Mouse (Mus musculus) C2C12 (cell line): ENCODE measurements around the gene Fkbp5. TPM values are rescaled to one million over a fixed set of nuclear protein-coding genes. Genes with fewer than 3 reads are reported as not detected.
A peak's percentile ranks its signal among the peaks of the same experiment; 100 is the strongest.

Experiments used
- H3K27me3 ChIP-seq: one replicate; pipeline ENCODE4 v1.6.1; 2011; ENCODE audit not compliant: control insufficient read depth, insufficient read depth, insufficient read length
- H3K36me3 ChIP-seq: one replicate; pipeline ENCODE4 v1.6.1; 2011; ENCODE audit not compliant: control insufficient read depth, insufficient read depth
- H3K4me3 ChIP-seq: one replicate; pipeline ENCODE4 v1.5.1; 2011; ENCODE audit warnings: mild to moderate bottlenecking, control low read depth; ENCODE audit not compliant: poor library complexity, insufficient read depth, severe bottlenecking
- H3K79me2 ChIP-seq: one replicate; pipeline ENCODE4 v1.6.1; 2011; ENCODE audit not compliant: control insufficient read depth, insufficient read depth
- H3K79me3 ChIP-seq: one replicate; pipeline ENCODE4 v1.6.1; 2011; ENCODE audit warnings: low read depth, control low read depth
- H3ac ChIP-seq: one replicate; pipeline ENCODE3; 2011; ENCODE audit warnings: low read depth; ENCODE audit not compliant: control insufficient read depth, insufficient read length
- CEBPB ChIP-seq: IDR thresholded peaks from one replicate; pipeline ENCODE4 v1.6.1; 2011; ENCODE audit warnings: low read depth, mild to moderate bottlenecking, control low read depth, moderate library complexity
- CTCF ChIP-seq: IDR thresholded peaks from one replicate; pipeline ENCODE4 v1.5.1; 2011; ENCODE audit not compliant: control insufficient read depth, insufficient read depth, insufficient read length
- FOSL1 ChIP-seq: IDR thresholded peaks from one replicate; pipeline ENCODE4 v1.8.0; 2011; ENCODE audit warnings: mild to moderate bottlenecking, low read length; ENCODE audit not compliant: poor library complexity, insufficient read depth, severe bottlenecking
- MAX ChIP-seq: IDR thresholded peaks from one replicate; pipeline ENCODE4 v1.6.1; 2011; ENCODE audit warnings: mild to moderate bottlenecking, control low read depth
- MYOD1 ChIP-seq: IDR thresholded peaks from one replicate; pipeline ENCODE4 v1.6.1; 2011; ENCODE audit warnings: low read depth; ENCODE audit not compliant: control insufficient read depth, insufficient read length
- MYOG ChIP-seq: IDR thresholded peaks from one replicate; pipeline ENCODE4 v1.6.1; 2011; ENCODE audit not compliant: control insufficient read depth, insufficient read length; ENCODE audit errors: extremely low read depth
- USF1 ChIP-seq: IDR thresholded peaks from one replicate; pipeline ENCODE4 v1.6.1; 2011; ENCODE audit warnings: low read depth, mild to moderate bottlenecking, control low read depth, moderate library complexity
- polyA plus RNA-seq: library from polyadenylated mRNA; unstranded; fragments of >200 nt; fragmentation: generic; extraction: Trizol; gene quantifications from one replicate; pipeline ENCODE4 v1.2.1, GENCODE M21; 2012; ENCODE audit warnings: missing spikeins

The Fkbp5 gene
- polyA plus RNA-seq, 1 experiment, result 24.4 TPM

DNA sequence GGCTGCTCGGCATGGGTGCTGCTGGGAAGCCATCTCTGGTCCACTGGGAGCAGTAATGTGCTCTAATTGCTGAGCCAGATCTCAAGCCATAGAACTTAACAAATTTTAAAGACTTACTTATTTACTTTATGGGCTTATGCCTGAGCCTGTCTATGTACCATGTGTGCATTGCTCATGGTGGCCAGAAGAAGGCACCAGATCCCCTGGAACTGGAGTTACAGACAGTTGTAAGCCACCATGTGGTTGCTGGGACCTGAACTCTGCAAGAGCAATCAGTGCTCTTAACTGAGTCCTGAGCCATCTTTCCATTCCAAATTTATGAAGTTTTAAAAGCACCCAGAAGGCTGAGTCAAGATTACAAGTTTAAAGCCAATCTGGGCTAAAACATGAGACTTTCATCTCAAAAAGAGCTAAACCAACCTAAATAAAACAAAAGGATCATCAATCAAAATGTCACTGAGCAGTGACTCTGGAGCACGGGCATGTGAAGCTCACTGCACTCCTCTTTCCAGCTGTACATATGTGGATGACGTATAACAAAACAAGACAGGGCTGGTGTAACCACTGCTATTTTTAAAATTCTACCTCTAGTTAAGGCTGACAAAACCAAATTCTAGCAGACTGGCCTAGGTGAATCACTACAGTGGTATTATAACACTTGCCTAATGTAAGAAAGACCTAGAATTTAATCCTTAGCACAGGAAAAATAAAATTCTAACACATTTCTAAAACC is 41.6 kb downstream of the Fkbp5 start:
- H3ac ChIP-seq, result no peak overlapping the region
- H3K4me3 ChIP-seq, result no peak overlapping the region
- peaks cover 33% of the 10 kb centered on the region for H3K79me3 ChIP-seq
- no peaks in the 10 kb centered on the region for H3K36me3 ChIP-seq
- TF ChIP-seq MYOD1, result no peak
- TF ChIP-seq FOSL1, result no peak
- no peak for TF ChIP-seq MAX
- TF ChIP-seq USF1, result no peak
- no peak for TF ChIP-seq CEBPB
- no peak for TF ChIP-seq MYOG
- TF ChIP-seq CTCF, result no peak
- H3K79me2 ChIP-seq, result peaks cover 95% of the 10 kb centered on the region
- H3K27me3 ChIP-seq, result no peaks in the 10 kb centered on the region

DNA sequence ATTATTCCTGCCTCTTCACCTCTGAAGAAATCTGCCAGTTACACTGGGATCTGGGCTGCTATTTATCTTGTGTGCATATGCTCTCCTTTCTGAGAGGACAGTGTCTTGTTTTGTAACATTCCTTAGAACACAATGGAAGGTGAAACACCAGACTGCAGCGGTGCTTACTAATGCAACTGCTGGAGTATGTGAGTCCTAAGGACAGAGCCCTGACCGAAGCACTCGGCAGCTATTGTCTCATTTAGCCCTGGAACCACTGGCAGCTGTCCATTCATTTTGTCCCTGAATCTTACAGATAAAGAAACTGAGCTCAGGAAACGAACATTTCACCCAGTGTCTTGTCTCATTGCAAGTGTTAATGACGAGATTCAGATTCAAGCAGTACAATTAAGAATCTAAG is 44.6 kb downstream of the Fkbp5 start:
- H3K4me3 ChIP-seq, result no peak overlapping the region
- H3ac ChIP-seq, result no peak overlapping the region
- H3K79me2 ChIP-seq, result peaks cover 88% of the 10 kb centered on the region
- H3K79me3 ChIP-seq, result peaks cover 25% of the 10 kb centered on the region
- TF ChIP-seq CTCF (no peak), USF1 (no peak), FOSL1 (no peak), MAX (no peak), MYOG (no peak), MYOD1 (no peak), CEBPB (no peak)
- H3K36me3 ChIP-seq, result no peaks in the 10 kb centered on the region
- no peaks in the 10 kb centered on the region for H3K27me3 ChIP-seq

GRCm38 (mm10) chr17:28470876-28471275 is 46.5 kb downstream of the Fkbp5 start:
- H3K4me3 ChIP-seq, result no peak overlapping the region
- H3K27me3 ChIP-seq, result no peaks in the 10 kb centered on the region
- no peak for TF ChIP-seq USF1
- no peak for TF ChIP-seq MYOG
- no peak for TF ChIP-seq CEBPB
- no peak for TF ChIP-seq FOSL1
- TF ChIP-seq MAX, result no peak
- no peak for TF ChIP-seq MYOD1
- no peak for TF ChIP-seq CTCF

DNA sequence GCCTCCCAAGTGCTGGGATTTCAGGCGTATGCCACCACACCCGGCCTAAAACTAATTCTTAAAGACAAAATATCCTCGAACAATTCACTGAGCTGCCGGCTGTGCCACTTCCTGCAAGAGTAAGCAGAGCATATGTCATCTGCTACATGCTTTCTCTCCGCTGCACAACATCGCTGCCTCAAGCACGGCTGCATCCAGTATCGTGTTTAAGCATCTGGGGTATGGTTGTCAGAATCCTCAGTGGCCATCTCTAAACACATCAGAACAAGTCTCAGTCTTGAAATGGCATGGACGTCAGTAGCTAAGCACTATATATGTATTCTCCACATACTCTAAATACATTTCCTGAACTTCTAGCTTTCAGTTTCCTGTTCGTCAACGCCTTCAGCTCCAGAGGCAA is 49.6 kb downstream of the Fkbp5 start:
- Histone ChIP-seq H3K4me3 (no peak overlapping the region), H3K36me3 (no peaks in the 10 kb centered on the region), H3ac (no peak overlapping the region), H3K27me3 (no peaks in the 10 kb centered on the region), H3K79me3 (peaks cover 23% of the 10 kb centered on the region), H3K79me2 (peaks cover 87% of the 10 kb centered on the region)
- TF ChIP-seq CTCF (no peak), CEBPB (no peak), USF1 (no peak), MYOG (no peak)

More at GRCm38 (mm10) chr17:28470876-28471275, 46.5 kb downstream of the Fkbp5 start:
- Histone ChIP-seq H3K79me2 (peaks cover 88% of the 10 kb centered on the region), H3ac (no peak overlapping the region), H3K79me3 (peaks cover 27% of the 10 kb centered on the region), H3K36me3 (no peaks in the 10 kb centered on the region)

- no peaks in the 10 kb centered on the region for H3K27me3 ChIP-seq
- H3K79me2 ChIP-seq, result peaks cover 86% of the 10 kb centered on the region
- no peak overlapping the region for H3ac ChIP-seq
- peaks cover 25% of the 10 kb centered on the region for H3K79me3 ChIP-seq
- TF ChIP-seq CTCF, result no peak
- H3K36me3 ChIP-seq, result no peaks in the 10 kb centered on the region
- H3K4me3 ChIP-seq, result no peak overlapping the region
These were observed 51.4 kb downstream of the Fkbp5 start for GRCm38 (mm10) chr17:28465968-28466367.

- H3K4me3 ChIP-seq, result no peak overlapping the region
- no peaks in the 10 kb centered on the region for H3K36me3 ChIP-seq
- peak overlapping the region; percentile 25 for H3ac ChIP-seq
- H3K27me3 ChIP-seq, result no peaks in the 10 kb centered on the region
- H3K79me2 ChIP-seq, result peaks cover 78% of the 10 kb centered on the region
- peaks cover 19% of the 10 kb centered on the region for H3K79me3 ChIP-seq
- no peak for TF ChIP-seq MAX
- peak; percentile 15 for TF ChIP-seq FOSL1
- peak; percentile 57 for TF ChIP-seq MYOD1
- no peak for TF ChIP-seq CEBPB
- TF ChIP-seq MYOG, result no peak
- TF ChIP-seq USF1, result no peak
- TF ChIP-seq CTCF, result no peak
These were observed 53.5 kb downstream of the Fkbp5 start for GRCm38 (mm10) chr17:28463701-28464443.
